Mouse (Mus musculus) liver, embryonic 16.5 days (tissue): Measurements from ENCODE around the gene Anapc15-ps. TPM values are rescaled to one million over a fixed set of nuclear protein-coding genes. Genes with fewer than 3 reads are reported as not detected.

Experiments used
- ATAC-seq: fragments of 200-750 bp; cut with Nextera tagmentation; 2 replicates; pipeline ENCODE4 v1.8.0; 2017; ENCODE audit warnings: low read depth, mild to moderate bottlenecking, moderate number of reproducible peaks, moderate library complexity
- H3K27ac ChIP-seq: fragments of 300-500 bp; sonication (generic); 2 replicates; pipeline ENCODE4 v1.5.1; 2014; ENCODE audit warnings: mild to moderate bottlenecking, low read length
- H3K27me3 ChIP-seq: fragments of 300-500 bp; sonication (generic); 2 replicates; pipeline ENCODE4 v1.6.1; 2014; ENCODE audit warnings: low read depth, low read length, mixed read lengths; ENCODE audit not compliant: control insufficient read depth, insufficient read depth
- H3K36me3 ChIP-seq: fragments of 300-500 bp; sonication (generic); 2 replicates; pipeline ENCODE4 v1.6.1; 2014; ENCODE audit warnings: mild to moderate bottlenecking; ENCODE audit not compliant: control insufficient read depth, insufficient read depth
- H3K4me1 ChIP-seq: fragments of 300-500 bp; sonication (generic); 2 replicates; pipeline ENCODE4 v1.6.1; 2014; ENCODE audit warnings: low read depth, low read length, mixed read lengths; ENCODE audit not compliant: control insufficient read depth
- H3K4me2 ChIP-seq: fragments of 300-500 bp; sonication (generic); 2 replicates; pipeline ENCODE4 v1.6.1; 2014; ENCODE audit warnings: low read depth, low read length, mixed read lengths
- H3K4me3 ChIP-seq: fragments of 300-500 bp; sonication (generic); 2 replicates; pipeline ENCODE4 v1.5.1; 2014; ENCODE audit warnings: low read depth, mild to moderate bottlenecking, low read length
- H3K9ac ChIP-seq: fragments of 300-500 bp; sonication (generic); 2 replicates; pipeline ENCODE4 v1.6.1; 2014; ENCODE audit warnings: low read depth, low read length
- H3K9me3 ChIP-seq: fragments of 300-500 bp; sonication (generic); replicated peaks from 2 replicates; pipeline ENCODE4 v1.6.1; 2016; ENCODE audit warnings: low read length; ENCODE audit not compliant: control insufficient read depth
- WGBS: fragments of 180-500 bp; shearing (Covaris S2); extraction: QIAGEN DNeasy Blood & Tissue Kit; methylation state at CpG from one replicate; pipeline ENCODE4 v1.1.7; 2014; ENCODE audit not compliant: insufficient replicate concordance; 5-methylcytosine and 5-hydroxymethylcytosine counted together
- polyA plus RNA-seq: library from polyadenylated mRNA; unstranded; fragments of >200 nt; fragmentation: Nextera tagmentation; extraction: Ambion mirVana; gene quantifications from 2 replicates; pipeline ENCODE4 v1.2.1, GENCODE M21; 2015

The Anapc15-ps gene
- polyA plus RNA-seq, 1 experiment from 2014 or later = not detected

DNA sequence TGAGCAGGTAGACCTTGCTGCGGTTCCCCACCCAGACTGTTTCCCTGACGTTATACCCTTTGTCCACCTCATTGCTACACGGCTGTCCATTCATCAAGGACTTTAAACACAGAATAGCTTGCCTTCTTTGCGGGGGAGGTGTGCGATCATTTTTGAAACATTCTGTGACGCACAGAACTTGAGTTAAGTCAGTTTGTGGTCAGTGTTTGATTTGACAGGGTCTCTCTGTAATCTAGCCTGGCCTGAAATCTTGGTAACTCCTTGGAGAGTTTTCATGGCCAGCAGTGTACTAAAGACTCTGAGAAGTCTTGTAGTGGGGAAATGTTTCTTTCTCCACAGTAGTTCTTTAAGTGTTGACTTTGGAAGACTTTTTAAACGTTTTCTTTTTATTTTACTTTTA is 5.0 kb upstream of the Anapc15-ps start:
- H3K36me3 ChIP-seq = no peaks in the 10 kb centered on the region
- peaks cover 19% of the 10 kb centered on the region for H3K4me1 ChIP-seq
- H3K4me3 ChIP-seq = no peak overlapping the region; the same call in 1 of the 2 replicates
- H3K27me3 ChIP-seq = no peaks in the 10 kb centered on the region
- H3K9ac ChIP-seq = no peak overlapping the region
- WGBS = 21% methylated on average over 7 of the region's 7 CpGs
- no peak for ATAC-seq
- H3K27ac ChIP-seq = peak overlapping the region; percentile 21
- H3K9me3 ChIP-seq = no peaks in the 10 kb centered on the region
- H3K4me2 ChIP-seq = peak overlapping the region; percentile 44

DNA sequence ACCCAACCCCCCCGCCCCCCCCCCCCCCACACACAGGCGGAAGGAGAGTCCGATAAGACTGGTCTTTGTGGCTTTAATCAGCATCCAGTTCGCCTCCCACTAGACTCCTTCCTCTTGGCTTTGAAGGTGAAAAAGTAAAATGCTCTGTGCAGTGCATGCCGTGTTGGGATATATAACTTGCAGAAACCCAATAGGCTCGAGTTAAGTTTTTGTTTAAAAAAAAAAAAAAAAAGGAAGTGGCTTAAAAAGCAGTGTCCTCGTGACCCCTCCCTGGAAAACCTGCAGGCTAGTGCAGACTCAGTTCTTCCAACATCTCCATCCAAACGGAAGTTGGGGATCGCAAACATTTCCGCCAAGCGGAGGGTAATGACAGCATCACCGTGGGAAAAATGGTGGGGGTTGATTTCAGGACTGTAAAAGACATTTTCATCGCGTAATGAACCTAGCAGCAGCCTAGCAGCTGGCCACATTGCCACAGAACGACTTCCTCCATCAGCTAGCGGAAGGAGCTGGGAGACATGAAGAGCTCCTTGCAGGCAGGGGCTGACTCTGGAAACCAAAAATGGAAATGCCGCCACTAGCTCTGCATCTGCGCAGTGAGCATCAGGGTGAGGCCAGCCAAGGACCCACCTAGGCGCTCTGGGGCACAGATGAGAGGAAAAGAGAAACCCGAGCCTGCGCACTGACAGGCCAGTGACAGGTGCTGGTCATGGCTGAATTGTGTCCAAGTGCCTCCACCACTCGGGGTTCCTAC is 4.3 kb upstream of the Anapc15-ps start:
- Histone ChIP-seq H3K4me2 (peak overlapping the region; percentile 44), H3K27ac (peak overlapping the region; percentile 21), H3K27me3 (no peaks in the 10 kb centered on the region), H3K4me1 (peaks cover 19% of the 10 kb centered on the region), H3K9me3 (no peaks in the 10 kb centered on the region), H3K9ac (no peak overlapping the region), H3K4me3 (peak overlapping the region; percentile 33), H3K36me3 (no peaks in the 10 kb centered on the region)
- WGBS = 8% methylated on average over 22 of the region's 22 CpGs
- ATAC-seq = peak; percentile 37

DNA sequence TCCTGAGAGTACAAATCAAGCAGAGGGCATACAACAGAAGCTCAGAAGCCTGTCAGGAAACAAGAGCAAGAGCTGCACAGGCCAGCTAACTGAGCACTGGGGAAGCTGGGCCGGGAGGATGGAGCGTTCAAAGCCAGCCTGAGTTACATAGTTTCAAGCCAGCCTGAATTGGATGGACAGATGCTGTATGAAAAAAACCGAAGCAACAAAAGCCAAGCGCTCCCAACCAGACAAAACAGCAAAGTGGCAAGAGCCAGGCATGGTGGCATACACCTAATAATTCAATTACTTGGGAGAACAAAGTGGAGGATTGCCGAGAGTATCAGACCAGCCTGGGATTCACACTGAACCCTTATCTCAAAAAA is 3.7 kb upstream of the Anapc15-ps start:
- Histone ChIP-seq H3K9ac (no peak overlapping the region), H3K27me3 (no peaks in the 10 kb centered on the region), H3K4me2 (peak overlapping the region; percentile 44), H3K36me3 (no peaks in the 10 kb centered on the region), H3K4me3 (no peak overlapping the region), H3K9me3 (no peaks in the 10 kb centered on the region), H3K27ac (no peak overlapping the region), H3K4me1 (peaks cover 19% of the 10 kb centered on the region)
- ATAC-seq = no peak
- 20% methylated on average over 5 of the region's 5 CpGs for WGBS

DNA sequence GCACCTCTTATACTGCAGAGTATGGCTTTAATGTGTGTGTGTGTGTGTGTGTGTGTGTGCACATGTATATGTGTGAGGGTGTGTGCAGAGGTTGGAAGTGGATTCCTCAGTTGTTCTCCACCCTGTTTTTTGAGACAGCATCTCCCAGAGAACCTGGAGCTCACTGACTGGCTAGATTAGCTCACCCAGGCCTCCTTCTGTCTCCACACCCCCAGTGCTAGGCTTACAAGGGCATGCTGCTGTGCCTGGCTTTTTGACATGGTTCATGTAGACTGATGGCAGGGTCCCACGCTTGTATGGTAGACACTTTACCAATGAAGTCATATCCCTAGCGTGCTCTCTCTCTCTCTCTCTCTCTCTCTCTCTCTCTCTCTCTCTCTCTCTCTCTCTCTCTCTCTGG is 3.1 kb upstream of the Anapc15-ps start:
- Histone ChIP-seq H3K27ac (no peak overlapping the region), H3K4me1 (peaks cover 19% of the 10 kb centered on the region), H3K36me3 (no peaks in the 10 kb centered on the region), H3K4me2 (no peak overlapping the region), H3K9me3 (no peaks in the 10 kb centered on the region), H3K27me3 (no peaks in the 10 kb centered on the region), H3K9ac (no peak overlapping the region), H3K4me3 (no peak overlapping the region)
- no peak for ATAC-seq
- 67% methylated on average over 2 of the region's 2 CpGs for WGBS

DNA sequence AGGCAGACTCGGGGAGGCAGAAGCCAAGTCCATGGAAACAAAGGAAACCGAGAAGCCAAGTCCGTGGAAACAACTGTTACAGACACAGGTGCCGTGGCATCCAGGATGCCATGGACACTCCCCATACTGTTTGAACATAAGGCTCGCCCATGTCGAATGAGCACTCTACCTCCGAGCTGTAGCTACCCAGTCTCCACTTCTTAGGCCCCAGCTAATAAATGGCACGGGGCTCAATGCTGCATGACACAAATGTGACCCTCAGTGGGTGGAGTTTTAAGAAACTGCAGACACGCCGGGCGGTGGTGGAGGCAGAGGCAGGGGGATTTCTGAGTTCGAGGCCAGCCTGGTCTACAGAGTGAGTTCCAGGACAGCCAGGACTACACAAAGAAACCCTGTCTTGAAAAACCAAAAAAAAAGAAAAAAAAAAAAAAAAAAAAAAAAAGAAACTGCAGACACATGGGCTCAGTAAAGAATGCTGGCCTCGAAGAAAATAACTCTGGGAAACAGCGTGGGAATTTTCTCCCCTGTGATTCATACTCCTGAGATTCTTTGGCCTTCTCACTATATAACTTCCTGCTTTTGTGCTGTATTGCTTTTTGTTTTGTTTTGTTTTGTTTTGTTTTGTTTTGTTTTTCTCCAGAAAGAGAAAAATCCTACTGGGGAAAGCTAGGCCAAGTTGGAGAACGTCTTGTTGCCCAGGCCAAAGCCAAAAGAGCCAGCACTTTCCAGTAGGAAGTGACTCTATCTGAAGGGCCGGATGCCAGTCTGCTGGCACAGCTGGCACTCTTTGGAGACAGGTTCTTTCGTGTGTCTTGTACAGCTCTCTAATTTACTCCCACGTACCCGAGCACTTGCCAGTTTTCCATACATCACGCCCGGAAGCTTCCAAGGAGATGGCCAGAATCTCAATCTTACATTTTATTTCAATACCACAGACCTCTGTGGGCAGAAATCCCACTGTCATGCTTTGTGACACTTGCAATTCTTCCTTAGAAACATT is 2.2 kb downstream of the Anapc15-ps start:
- Histone ChIP-seq H3K9ac (no peak overlapping the region), H3K27me3 (no peaks in the 10 kb centered on the region), H3K4me2 (no peak overlapping the region), H3K4me1 (no peaks in the 10 kb centered on the region), H3K4me3 (no peak overlapping the region), H3K27ac (no peak overlapping the region), H3K9me3 (no peaks in the 10 kb centered on the region), H3K36me3 (no peaks in the 10 kb centered on the region)
- no peak for ATAC-seq
- WGBS = 67% methylated on average over 21 of the region's 21 CpGs

DNA sequence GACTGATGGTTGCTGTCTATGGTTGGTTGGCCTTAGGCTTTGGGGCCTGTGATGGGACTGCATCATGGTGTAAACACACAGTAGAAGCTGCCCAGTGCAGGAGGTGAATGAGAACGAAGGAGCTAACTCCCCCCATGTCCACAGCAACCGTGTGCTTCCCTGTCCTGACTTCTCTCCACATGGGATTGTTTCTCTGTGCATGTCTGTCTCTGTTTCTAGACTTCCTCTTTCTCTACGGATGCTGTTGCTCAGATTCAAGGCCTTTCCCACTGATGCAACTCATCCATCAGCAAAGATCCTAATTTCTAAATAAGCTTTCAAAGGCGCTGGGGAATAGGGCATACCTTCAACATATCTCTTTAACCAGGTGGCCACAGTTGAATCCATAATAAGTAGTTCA is 3.4 kb downstream of the Anapc15-ps start:
- Histone ChIP-seq H3K4me2 (no peak overlapping the region), H3K9ac (no peak overlapping the region), H3K36me3 (no peaks in the 10 kb centered on the region), H3K4me3 (no peak overlapping the region), H3K27ac (no peak overlapping the region), H3K4me1 (no peaks in the 10 kb centered on the region), H3K27me3 (no peaks in the 10 kb centered on the region), H3K9me3 (no peaks in the 10 kb centered on the region)
- ATAC-seq = no peak
- WGBS = 39% methylated on average over 4 of the region's 4 CpGs

DNA sequence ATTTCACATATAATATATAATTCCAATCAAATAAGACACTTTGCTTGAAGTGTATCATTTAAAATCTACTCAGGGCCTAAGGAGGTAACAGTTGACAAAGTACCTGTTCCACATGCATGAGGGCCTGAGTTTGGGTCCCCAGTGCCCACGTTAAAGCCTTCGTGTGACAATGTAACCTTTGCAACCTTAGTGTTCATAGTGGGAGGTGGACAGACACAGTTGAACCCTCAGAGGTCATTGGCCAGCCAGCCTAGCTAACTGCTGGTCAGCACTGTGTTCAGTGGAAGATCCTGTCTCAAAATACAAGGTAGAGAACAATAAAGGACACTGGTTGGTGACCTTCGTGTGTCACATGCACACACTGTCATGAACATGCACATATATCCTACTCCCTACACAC is 4.2 kb downstream of the Anapc15-ps start:
- H3K4me3 ChIP-seq = no peak overlapping the region
- H3K36me3 ChIP-seq = no peaks in the 10 kb centered on the region
- no peaks in the 10 kb centered on the region for H3K9me3 ChIP-seq
- H3K27ac ChIP-seq = no peak overlapping the region
- ATAC-seq = no peak
- H3K4me2 ChIP-seq = no peak overlapping the region
- no peak overlapping the region for H3K9ac ChIP-seq
- no peaks in the 10 kb centered on the region for H3K27me3 ChIP-seq
- WGBS = 66% methylated on average over 3 of the region's 3 CpGs
- H3K4me1 ChIP-seq = no peaks in the 10 kb centered on the region

DNA sequence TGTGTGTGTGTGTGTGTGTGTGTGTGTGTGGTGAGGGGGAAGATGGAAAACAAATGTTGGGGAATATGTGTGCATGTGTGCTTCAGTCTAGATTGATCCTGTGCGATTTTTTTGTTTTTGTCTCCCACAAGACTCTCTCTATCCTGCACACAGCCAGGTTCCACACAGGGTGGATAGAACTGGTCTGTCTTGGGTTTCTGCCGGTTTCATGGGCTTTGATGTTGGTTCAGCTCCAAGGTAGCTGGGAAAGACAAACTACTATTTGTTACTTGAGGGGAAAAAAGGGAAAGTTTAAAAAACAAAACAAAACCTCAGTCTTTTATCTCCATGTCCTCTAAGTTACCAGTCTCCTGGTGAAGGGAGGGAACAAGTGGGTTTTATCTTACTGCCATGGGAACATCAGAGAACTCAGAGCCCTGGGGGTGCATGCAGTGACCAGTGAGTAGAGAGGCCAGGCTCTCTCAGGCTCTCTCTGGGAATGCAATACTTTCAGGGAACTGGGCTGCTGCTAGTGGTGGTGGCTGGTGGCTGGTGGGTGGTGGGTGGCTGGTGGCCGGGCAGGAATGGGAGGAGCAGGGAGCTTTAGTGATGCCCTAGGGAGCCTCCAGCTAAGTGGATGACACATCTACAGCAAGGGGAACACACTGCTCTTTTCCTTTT is 5.8 kb downstream of the Anapc15-ps start:
- H3K4me1 ChIP-seq = no peaks in the 10 kb centered on the region
- H3K4me3 ChIP-seq = no peak overlapping the region
- no peak overlapping the region for H3K27ac ChIP-seq
- no peak overlapping the region for H3K9ac ChIP-seq
- 56% methylated on average over 3 of the region's 3 CpGs for WGBS
- no peak overlapping the region for H3K4me2 ChIP-seq
- no peaks in the 10 kb centered on the region for H3K36me3 ChIP-seq
- no peak for ATAC-seq
- H3K27me3 ChIP-seq = no peaks in the 10 kb centered on the region
- no peaks in the 10 kb centered on the region for H3K9me3 ChIP-seq
